Mouse (Mus musculus): ENCODE measurements around the gene Uimc1.

DNA sequence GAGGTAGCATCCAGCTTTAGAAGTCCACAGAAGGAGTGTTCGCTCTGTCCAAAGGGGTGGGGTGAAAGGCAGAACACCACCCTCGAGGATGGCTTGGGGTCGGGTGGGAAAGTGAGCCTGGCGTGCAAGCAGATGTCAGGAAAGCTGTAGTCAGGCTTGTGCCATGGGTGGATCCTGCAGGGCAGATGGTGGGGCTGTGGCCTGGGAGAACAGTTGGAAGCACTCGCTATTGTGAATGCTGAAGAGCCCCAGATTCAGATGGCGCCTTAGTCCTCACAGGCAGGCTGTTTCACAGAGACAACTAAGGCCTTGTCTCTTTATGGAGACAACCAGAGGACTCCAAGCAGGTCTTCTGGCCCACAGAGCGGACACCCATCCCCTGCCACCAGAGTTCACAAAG lies 107.9 kb downstream of the Uimc1 start:
- no peak for TF ChIP-seq GATA1 (IDR thresholded peaks at IDR 0.05; ENCODE audit: low read length)
- no peak for TF ChIP-seq TAL1 (IDR thresholded peaks at IDR 0.05; ENCODE audit: low read length)
